Mouse (Mus musculus) kidney, embryonic 16.5 days (tissue): ENCODE measurements around the gene Tph2. TPM values are rescaled to one million over a fixed set of nuclear protein-coding genes. Genes with fewer than 3 reads are reported as not detected.

Source experiments
- ATAC-seq: fragments of 200-750 bp; cut with Nextera tagmentation; 2 replicates; pipeline ENCODE4 v1.8.0; 2017; ENCODE audit warnings: moderate TSS enrichment; ENCODE audit not compliant: low FRiP score, low TSS enrichment
- H3K27ac ChIP-seq: fragments of 300-500 bp; sonication (generic); 2 replicates; pipeline ENCODE4 v1.5.1; 2014; ENCODE audit warnings: low read length
- H3K27me3 ChIP-seq: fragments of 300-500 bp; sonication (generic); 2 replicates; pipeline ENCODE4 v1.6.1; 2014; ENCODE audit warnings: low read length, control low read depth, mixed read lengths; ENCODE audit not compliant: insufficient read depth
- H3K36me3 ChIP-seq: fragments of 300-500 bp; sonication (generic); 2 replicates; pipeline ENCODE4 v1.6.1; 2014; ENCODE audit warnings: low read length, control low read depth, mixed read lengths; ENCODE audit not compliant: insufficient read depth
- H3K4me1 ChIP-seq: fragments of 300-500 bp; sonication (generic); 2 replicates; pipeline ENCODE4 v1.6.1; 2014; ENCODE audit warnings: low read length, control low read depth, mixed read lengths; ENCODE audit not compliant: insufficient read depth
- H3K4me2 ChIP-seq: fragments of 300-500 bp; sonication (generic); replicated peaks from 2 replicates; pipeline ENCODE4 v1.6.1; 2014; ENCODE audit warnings: low read depth, low read length
- H3K4me3 ChIP-seq: fragments of 300-500 bp; sonication (generic); 2 replicates; pipeline ENCODE4 v1.5.1; 2014; ENCODE audit warnings: mild to moderate bottlenecking, low read length
- H3K9ac ChIP-seq: fragments of 300-500 bp; sonication (generic); replicated peaks from 2 replicates; pipeline ENCODE4 v1.6.1; 2014; ENCODE audit warnings: low read length
- H3K9me3 ChIP-seq: fragments of 300-500 bp; sonication (generic); 2 replicates; pipeline ENCODE4 v1.6.1; 2016; ENCODE audit warnings: low read length, control low read depth
- WGBS: fragments of 180-500 bp; shearing (Covaris S2); extraction: QIAGEN DNeasy Blood & Tissue Kit; methylation state at CpG from one replicate; pipeline ENCODE4 v1.1.7; 2014; 5-methylcytosine and 5-hydroxymethylcytosine counted together
- polyA plus RNA-seq: library from polyadenylated mRNA; unstranded; fragments of >200 nt; fragmentation: Nextera tagmentation; extraction: Ambion mirVana; gene quantifications from 2 replicates; pipeline ENCODE4 v1.2.1, GENCODE M21; 2015

Tph2 gene
- polyA plus RNA-seq, 1 experiment from 2014 or later: 0.06 TPM

DNA sequence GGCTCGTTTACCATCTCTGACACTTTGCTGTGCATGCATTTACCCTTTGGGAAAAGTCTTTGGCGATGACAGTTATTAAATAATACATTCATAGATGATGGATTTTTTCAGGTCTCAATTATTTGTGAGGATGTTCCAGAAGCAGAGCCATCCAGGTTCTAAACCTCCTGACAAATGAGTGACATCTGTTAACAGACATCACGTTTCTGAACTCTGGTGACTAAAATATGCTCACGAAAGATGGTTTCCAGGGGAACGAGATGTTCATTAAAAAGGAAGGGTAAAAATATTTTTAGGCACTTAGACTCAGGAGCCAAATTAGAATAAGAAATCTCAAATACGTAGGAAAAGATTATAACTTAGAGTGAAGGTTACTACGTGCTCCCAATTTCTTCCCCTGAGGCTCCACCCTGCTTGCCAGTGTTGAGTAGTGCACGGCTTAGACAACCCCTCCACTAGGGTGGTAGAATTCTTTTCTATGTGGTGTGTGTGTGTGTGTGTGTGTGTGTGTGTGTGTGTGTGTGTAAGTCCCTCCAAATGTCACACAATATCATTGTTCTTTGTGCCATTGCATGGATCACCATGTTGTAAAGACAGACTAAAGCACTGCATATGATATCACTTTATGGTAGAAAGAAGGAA lies 38.4 kb downstream of the Tph2 start:
- 87% methylated on average over 8 of the region's 8 CpGs for WGBS
- no peak for ATAC-seq

DNA sequence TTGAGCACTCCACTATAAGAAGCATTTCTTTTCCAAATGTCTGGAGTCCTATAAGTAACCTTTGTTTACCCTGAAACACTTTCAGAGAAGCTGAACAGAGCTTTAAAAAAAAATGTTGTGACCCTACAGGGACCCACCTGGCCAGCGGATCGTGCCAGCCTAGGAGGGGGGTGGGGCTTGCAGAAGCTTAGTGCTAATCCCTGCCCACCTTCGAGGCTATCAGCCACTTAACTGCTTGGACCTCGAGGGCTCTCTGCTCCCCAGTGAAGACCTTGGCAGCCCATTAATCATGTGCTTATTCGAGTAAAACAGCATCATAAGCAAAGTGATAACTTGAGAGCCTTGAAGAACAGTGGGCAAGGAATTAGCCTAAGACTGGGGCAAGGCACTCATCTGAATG lies 40.3 kb downstream of the Tph2 start:
- no peaks in the 10 kb centered on the region for H3K36me3 ChIP-seq
- H3K27ac ChIP-seq: no peak overlapping the region
- no peaks in the 10 kb centered on the region for H3K4me1 ChIP-seq
- no peak for ATAC-seq
- 37% methylated on average over 5 of the region's 5 CpGs for WGBS
- H3K27me3 ChIP-seq: no peaks in the 10 kb centered on the region
- H3K9me3 ChIP-seq: no peaks in the 10 kb centered on the region
- H3K4me3 ChIP-seq: no peak overlapping the region
- H3K4me2 ChIP-seq: no peak overlapping the region
- H3K9ac ChIP-seq: no peak overlapping the region

More for the DNA sequence above, 38.4 kb downstream of the Tph2 start:
- Histone ChIP-seq H3K27me3 (no peaks in the 10 kb centered on the region), H3K9me3 (no peaks in the 10 kb centered on the region), H3K27ac (no peak overlapping the region), H3K4me1 (no peaks in the 10 kb centered on the region), H3K4me3 (no peak overlapping the region), H3K36me3 (no peaks in the 10 kb centered on the region), H3K9ac (no peak overlapping the region), H3K4me2 (no peak overlapping the region)

DNA sequence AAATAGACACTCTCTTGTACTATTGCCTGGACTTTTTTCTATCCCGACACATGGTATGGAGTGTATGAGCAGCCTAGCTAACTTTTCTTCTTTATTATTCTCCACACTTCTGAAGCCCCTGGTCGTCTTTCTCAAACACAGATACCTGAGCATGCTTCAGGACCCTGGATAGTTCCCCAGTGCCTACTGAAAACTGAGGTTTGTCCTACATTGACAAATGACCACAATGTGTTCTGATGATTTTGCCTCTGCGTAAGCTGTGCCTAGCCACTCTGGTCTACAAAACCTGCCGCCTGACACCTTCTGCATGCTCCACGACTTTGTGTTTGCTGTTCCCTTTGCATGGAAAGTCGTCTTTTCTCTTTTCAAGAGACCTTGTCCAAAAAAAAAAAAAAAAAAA lies 41.2 kb downstream of the Tph2 start:
- Histone ChIP-seq H3K9ac (no peak overlapping the region), H3K4me3 (no peak overlapping the region), H3K9me3 (no peaks in the 10 kb centered on the region), H3K36me3 (no peaks in the 10 kb centered on the region), H3K27me3 (no peaks in the 10 kb centered on the region), H3K4me2 (no peak overlapping the region), H3K27ac (no peak overlapping the region), H3K4me1 (no peaks in the 10 kb centered on the region)
- no peak for ATAC-seq
- 46% methylated on average over 6 of the region's 6 CpGs for WGBS

DNA sequence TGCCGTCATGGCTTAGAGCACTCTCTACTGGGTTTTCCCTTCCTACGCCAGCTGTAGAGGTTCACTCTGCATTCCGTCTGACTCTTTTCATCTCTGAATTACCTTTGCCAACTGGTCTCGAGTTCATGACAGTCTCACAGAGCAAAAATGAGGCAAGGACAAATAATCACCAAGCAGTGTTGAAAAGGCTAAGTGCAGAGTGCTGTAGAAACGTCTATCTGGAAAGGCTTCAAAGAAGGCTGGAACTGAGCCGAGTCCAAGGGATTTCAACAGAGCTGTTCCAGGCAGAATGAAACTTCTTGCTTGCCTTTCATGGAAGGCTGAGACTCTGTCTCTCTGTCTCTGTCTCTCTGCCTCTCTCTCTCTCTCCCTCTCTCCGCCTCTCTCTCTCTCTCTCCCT lies 47.8 kb downstream of the Tph2 start:
- no peaks in the 10 kb centered on the region for H3K4me1 ChIP-seq
- H3K27me3 ChIP-seq: no peaks in the 10 kb centered on the region
- 74% methylated on average over 7 of the region's 7 CpGs for WGBS
- H3K36me3 ChIP-seq: no peaks in the 10 kb centered on the region
- H3K4me2 ChIP-seq: no peak overlapping the region
- no peak overlapping the region for H3K9ac ChIP-seq
- no peak overlapping the region for H3K4me3 ChIP-seq
- ATAC-seq: no peak
- no peaks in the 10 kb centered on the region for H3K9me3 ChIP-seq
- no peak overlapping the region for H3K27ac ChIP-seq

DNA sequence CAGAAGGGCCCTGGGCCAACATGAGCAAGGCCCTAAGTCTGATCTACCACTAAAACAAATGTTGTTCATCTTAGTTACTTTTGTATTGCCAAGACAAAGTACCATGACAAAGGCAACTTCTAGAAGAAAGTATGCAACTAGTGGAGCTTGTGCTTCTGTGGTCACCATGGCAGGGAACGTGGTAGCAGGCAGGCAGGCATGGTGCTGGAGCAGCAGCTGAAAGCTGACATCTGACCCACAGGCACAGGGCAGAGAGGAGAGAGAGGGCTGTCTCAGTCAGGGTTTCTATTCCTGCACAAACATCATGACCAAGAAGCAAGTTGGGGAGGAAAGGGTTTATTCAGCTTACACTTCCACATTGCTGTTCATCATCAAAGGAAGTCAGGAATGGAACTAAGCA lies 56.9 kb downstream of the Tph2 start:
- no peak overlapping the region for H3K9ac ChIP-seq
- H3K4me3 ChIP-seq: no peak overlapping the region
- 50% methylated on average over 1 of the region's 1 CpGs for WGBS
- H3K27me3 ChIP-seq: no peaks in the 10 kb centered on the region
- 0 out of 2 replicates have a peak, but pooled peaks cover 3% of the 10 kb centered on the region for H3K4me1 ChIP-seq
- H3K4me2 ChIP-seq: no peak overlapping the region
- H3K9me3 ChIP-seq: no peaks in the 10 kb centered on the region
- no peak for ATAC-seq
- H3K27ac ChIP-seq: no peak overlapping the region
- H3K36me3 ChIP-seq: no peaks in the 10 kb centered on the region

DNA sequence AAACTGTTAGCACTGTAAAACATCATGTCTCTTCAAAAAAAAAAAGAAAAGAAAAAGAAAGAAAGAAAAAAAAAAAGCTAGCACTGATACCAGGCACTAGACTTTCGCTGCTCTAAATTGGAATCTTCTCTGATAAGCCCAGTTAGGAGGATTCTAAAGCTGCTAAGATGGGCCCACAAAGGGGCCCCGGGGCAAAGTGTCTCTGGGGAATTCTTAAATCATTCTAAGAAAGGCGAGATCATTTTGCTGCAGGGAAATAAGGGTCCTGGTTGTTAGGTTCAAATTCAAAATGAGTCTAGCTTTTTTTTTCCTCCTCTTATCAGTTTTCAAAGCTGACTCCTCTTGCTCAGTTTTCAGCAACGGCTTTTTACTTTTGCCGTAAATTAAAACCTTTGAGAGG lies 59.3 kb downstream of the Tph2 start:
- Histone ChIP-seq H3K4me3 (no peak overlapping the region), H3K9me3 (no peaks in the 10 kb centered on the region), H3K27ac (no peak overlapping the region), H3K36me3 (no peaks in the 10 kb centered on the region), H3K4me1 (0 out of 2 replicates have a peak, but pooled peaks cover 3% of the 10 kb centered on the region), H3K9ac (no peak overlapping the region), H3K27me3 (no peaks in the 10 kb centered on the region), H3K4me2 (0 out of 2 replicates have a peak overlapping the region, but pooled peaks have one; percentile 7)
- no peak for ATAC-seq
- WGBS: 29% methylated on average over 5 of the region's 5 CpGs

DNA sequence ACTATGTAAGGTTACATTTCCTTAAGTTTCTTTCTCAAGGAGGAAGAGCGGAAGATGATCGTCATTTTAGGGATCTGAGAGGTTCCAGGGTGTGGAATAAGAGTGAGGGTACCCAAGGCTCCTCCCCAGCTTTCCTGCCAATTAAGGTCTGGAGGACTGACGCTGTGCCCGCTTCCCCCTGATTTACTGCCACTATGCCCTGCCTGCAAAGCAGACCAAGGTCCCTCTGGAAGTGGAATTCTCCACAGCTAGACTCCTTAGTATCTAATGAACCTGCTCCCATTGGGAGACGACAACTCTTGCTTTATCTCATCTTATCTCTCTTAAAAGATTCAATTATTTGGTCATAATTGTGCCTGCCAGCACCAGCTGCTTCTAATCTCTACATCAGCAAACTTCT lies 59.8 kb downstream of the Tph2 start:
- Histone ChIP-seq H3K4me2 (no peak overlapping the region), H3K4me1 (0 out of 2 replicates have a peak, but pooled peaks cover 3% of the 10 kb centered on the region), H3K9ac (no peak overlapping the region), H3K9me3 (no peaks in the 10 kb centered on the region), H3K4me3 (no peak overlapping the region), H3K36me3 (no peaks in the 10 kb centered on the region), H3K27ac (no peak overlapping the region), H3K27me3 (no peaks in the 10 kb centered on the region)
- no peak for ATAC-seq
- WGBS: 60% methylated on average over 5 of the region's 5 CpGs

DNA sequence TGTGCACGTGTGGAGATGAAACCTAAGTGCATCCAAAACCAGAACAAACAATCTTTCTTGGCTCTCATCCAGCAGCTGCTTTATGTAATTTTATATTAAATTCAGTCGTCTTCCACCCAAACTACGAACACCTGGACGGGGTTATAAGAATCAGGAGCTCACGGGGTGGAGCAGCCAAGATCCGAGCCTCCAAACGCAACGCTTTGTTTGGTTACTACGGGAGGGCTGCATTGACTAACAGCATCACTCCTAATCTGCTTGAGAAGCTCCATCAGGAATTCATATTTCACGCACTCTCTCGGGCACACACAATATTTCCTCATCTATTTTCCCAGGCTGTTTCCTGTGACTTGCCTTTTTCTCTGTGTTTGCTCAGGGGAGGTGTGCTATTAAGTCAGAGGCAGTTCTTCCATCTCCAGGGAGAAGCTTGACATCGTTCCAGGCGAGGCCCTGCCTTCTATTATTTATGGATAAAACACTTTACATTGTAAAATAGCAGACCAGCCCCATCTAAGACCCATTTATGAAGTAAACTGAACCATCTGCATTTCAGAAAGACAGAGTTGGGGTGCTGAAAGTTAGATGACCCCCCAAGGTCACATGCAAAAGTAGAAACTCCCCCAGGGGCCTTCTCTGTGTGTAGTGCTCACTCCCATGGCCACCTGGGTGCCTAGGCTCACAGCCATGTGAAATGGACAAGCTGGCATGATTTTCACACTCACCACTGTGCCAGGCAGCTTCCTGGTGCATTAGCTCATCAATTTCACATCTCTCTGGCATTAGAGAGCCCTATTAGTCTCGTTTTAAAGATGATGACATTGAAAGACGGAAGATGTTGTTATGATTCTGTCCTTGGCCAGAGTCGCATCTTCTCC lies 76.9 kb downstream of the Tph2 start:
- Histone ChIP-seq H3K4me3 (no peak overlapping the region), H3K4me1 (no peaks in the 10 kb centered on the region), H3K9me3 (no peaks in the 10 kb centered on the region), H3K36me3 (no peaks in the 10 kb centered on the region), H3K4me2 (no peak overlapping the region), H3K27me3 (no peaks in the 10 kb centered on the region), H3K9ac (no peak overlapping the region), H3K27ac (no peak overlapping the region)
- WGBS: 65% methylated on average over 16 of the region's 16 CpGs
- no peak for ATAC-seq

DNA sequence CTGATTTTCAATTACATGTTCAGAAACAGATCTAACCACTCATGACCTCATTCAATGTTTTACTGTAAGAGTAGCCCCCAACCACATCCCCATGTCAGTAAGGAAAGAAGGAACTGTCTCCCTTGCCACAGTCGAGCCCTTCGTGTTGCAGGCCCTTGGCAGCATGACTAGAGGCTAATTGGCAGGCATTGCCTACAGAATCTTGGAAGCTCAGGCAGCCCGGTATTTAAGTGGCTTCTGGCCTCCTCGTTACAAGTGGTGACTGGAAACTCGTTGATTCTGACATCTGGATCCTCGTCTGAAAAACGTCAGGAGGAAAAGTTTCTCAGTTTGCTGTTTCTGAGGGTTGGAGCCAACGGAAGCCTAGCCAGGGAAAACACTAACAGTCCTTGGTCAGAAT lies 80.6 kb downstream of the Tph2 start:
- no peak overlapping the region for H3K27ac ChIP-seq
- no peak overlapping the region for H3K4me3 ChIP-seq
- H3K4me2 ChIP-seq: no peak overlapping the region
- no peak overlapping the region for H3K9ac ChIP-seq
- no peak for ATAC-seq
- no peaks in the 10 kb centered on the region for H3K9me3 ChIP-seq
- no peaks in the 10 kb centered on the region for H3K4me1 ChIP-seq
- 49% methylated on average over 8 of the region's 8 CpGs for WGBS
- H3K36me3 ChIP-seq: no peaks in the 10 kb centered on the region
- no peaks in the 10 kb centered on the region for H3K27me3 ChIP-seq
